Comparison of ENCODE assay signal across 21 mouse cellular contexts in genomic region chr13:90009786-90010185, GRCm38 (mm10).
DNase-seq lines count a peak whose midpoint lies in the region; ATAC-seq and TF ChIP-seq lines count a peak whose summit lies in the region.
"Had no signal": no experiment of that assay in that cellular context is flagged by ENCODE, and none has a peak within 500 bp of the region (broad histone marks: within the 10 kb centered on the region; RNA-seq: fewer than 3 reads in every experiment).

No protein-coding gene starts in this region.

- H3K27ac ChIP-seq in kidney, adult 2 months (ENCODE audit: insufficient read depth, low read depth, low read length): no peak overlapping the region
- H3K27ac ChIP-seq in intestine, postnatal 0 days (ENCODE audit: low read depth, low read length): no peak overlapping the region
- H3K27ac ChIP-seq: embryonic facial prominence, embryonic 15.5 days; hindbrain, embryonic 15.5 days; intestine, embryonic 15.5 days had no signal

- no peaks in the 10 kb centered on the region for H3K9me3 ChIP-seq in intestine, postnatal 0 days (ENCODE audit: control insufficient read depth)
- H3K9me3 ChIP-seq: embryonic facial prominence, embryonic 15.5 days; G1E; hindbrain, embryonic 15.5 days; intestine, embryonic 15.5 days had no signal

- H3K27me3 ChIP-seq in kidney, adult 2 months (replicated peaks; ENCODE audit: control insufficient read depth, insufficient read depth, low read length): no peaks in the 10 kb centered on the region
- no peaks in the 10 kb centered on the region for H3K27me3 ChIP-seq in intestine, postnatal 0 days (replicated peaks; ENCODE audit: control insufficient read depth, insufficient read depth, low read length)
- H3K27me3 ChIP-seq: embryonic facial prominence, embryonic 15.5 days; hindbrain, embryonic 15.5 days; intestine, embryonic 15.5 days had no signal

- no peak overlapping the region for H3K4me2 ChIP-seq in intestine, postnatal 0 days (replicated peaks; ENCODE audit: low read depth)
- H3K4me2 ChIP-seq: embryonic facial prominence, embryonic 15.5 days; hindbrain, embryonic 15.5 days; intestine, embryonic 15.5 days; midbrain, embryonic 11.5 days had no signal

- no peak overlapping the region for H3K4me3 ChIP-seq in kidney, adult 2 months (ENCODE audit: insufficient read depth, low read depth, low read length)
- H3K4me3 ChIP-seq in intestine, postnatal 0 days (ENCODE audit: low read depth, low read length): no peak overlapping the region
- H3K4me3 ChIP-seq: embryonic facial prominence, embryonic 15.5 days; hindbrain, embryonic 15.5 days; intestine, embryonic 15.5 days had no signal

- peak; percentile 92 for ATAC-seq in common myeloid progenitor, adult 5-6 weeks (replicated peaks; ENCODE audit: low read depth, poor library complexity, severe bottlenecking)
- no peak for ATAC-seq in intestine, postnatal 0 days
- ATAC-seq: CD4-positive, CD25-positive, alpha-beta regulatory T cell, adult 4 months; forebrain, postnatal 0 days; intestine, embryonic 15.5 days; liver, postnatal 0 days had no signal

- H3K4me1 ChIP-seq in kidney, adult 2 months (ENCODE audit: control insufficient read depth, insufficient read depth, low read length): no peaks in the 10 kb centered on the region
- no peaks in the 10 kb centered on the region for H3K4me1 ChIP-seq in intestine, postnatal 0 days (replicated peaks; ENCODE audit: control insufficient read depth, insufficient read depth, low read length)
- H3K4me1 ChIP-seq: embryonic facial prominence, embryonic 15.5 days; hindbrain, embryonic 15.5 days had no signal

- TF ChIP-seq POLR2A in kidney, adult 2 months (IDR thresholded peaks at IDR 0.05; ENCODE audit: low read depth, low read length): no peak

- no peak for TF ChIP-seq CTCF in kidney, adult 2 months (conservative IDR thresholded peaks at IDR 0.05; ENCODE audit: insufficient read depth, insufficient read length, low read depth, low read length)
- TF ChIP-seq CTCF in intestine, postnatal 0 days (IDR thresholded peaks at IDR 0.05; ENCODE audit: low read depth): no peak

- no peak overlapping the region for H3K9ac ChIP-seq in intestine, postnatal 0 days (ENCODE audit: low read depth, low read length)
- H3K9ac ChIP-seq: embryonic facial prominence, embryonic 15.5 days; forebrain, postnatal 0 days; hindbrain, embryonic 15.5 days; intestine, embryonic 15.5 days; liver, postnatal 0 days had no signal

- DNase-seq in kidney, adult 2 months: peak; percentile 1
- DNase-seq in kidney, adult 18-20 months: no peak
- peak; percentile 15 for DNase-seq in lung, postnatal 36 days
- DNase-seq in lung, postnatal 14 days: no peak
- no peak for DNase-seq in embryo, embryonic 10.5 days (ENCODE audit: low spot score)
- DNase-seq: adrenal gland, postnatal 36 days; cerebellum, adult 11-12 months; forebrain, postnatal 0 days; kidney, postnatal 25 days; left cerebral cortex, postnatal 4 days; liver, postnatal 0 days; retina, postnatal 1 day; right cerebral cortex, postnatal 4 days had no signal

- H3K36me3 ChIP-seq in kidney, adult 2 months (ENCODE audit: control insufficient read depth, insufficient read depth, low read length): no peaks in the 10 kb centered on the region
- H3K36me3 ChIP-seq in intestine, postnatal 0 days (ENCODE audit: control insufficient read depth, insufficient read depth): no peaks in the 10 kb centered on the region
- H3K36me3 ChIP-seq: embryonic facial prominence, embryonic 15.5 days; G1E; hindbrain, embryonic 15.5 days; intestine, embryonic 15.5 days had no signal

Comparison
In these comparisons a context has a peak if more than half of its experiments do, and no peak if none do; other contexts are left out.
1. DNase-seq: peak in kidney, adult 2 months (single experiment) and lung, postnatal 36 days (single experiment); none in kidney, adult 18-20 months (single experiment), lung, postnatal 14 days (single experiment) and embryo, embryonic 10.5 days (single experiment).